8 mouse cellular contexts compared by ENCODE assay signal in genomic region chr6:31642451-31642942, GRCm38 (mm10).
DNase-seq lines count a peak whose midpoint lies in the region; ATAC-seq lines count a peak whose summit lies in the region.

No protein-coding gene starts in this region.

- peak; percentile 21 for DNase-seq in urinary bladder, postnatal 14 days (ENCODE audit: low spot score)
- DNase-seq in urinary bladder, adult 2 months (ENCODE audit: low spot score): no peak
- DNase-seq in embryonic facial prominence, embryonic 14.5 days (ENCODE audit: low spot score): peak; percentile 64
- DNase-seq in heart, postnatal 14 days: peak; percentile 76 to 78
- DNase-seq in kidney, postnatal 4 days: peak; percentile 77 to 88
- no peak for DNase-seq in cerebellum, adult 9-11 months

- no peak overlapping the region for H3K27ac ChIP-seq in embryonic facial prominence, embryonic 14.5 days (replicated peaks; ENCODE audit: low read depth, low read length)

- no peaks in the 10 kb centered on the region for H3K36me3 ChIP-seq in embryonic facial prominence, embryonic 14.5 days (ENCODE audit: control insufficient read depth, insufficient read depth, low read length)

- H3K4me2 ChIP-seq in embryonic facial prominence, embryonic 14.5 days (ENCODE audit: low read depth, low read length): peak overlapping the region; percentile 16; the same call in 1 of the 2 replicates

- H3K9me3 ChIP-seq in embryonic facial prominence, embryonic 14.5 days (ENCODE audit: control insufficient read depth, low read length): no peaks in the 10 kb centered on the region

- H3K9ac ChIP-seq in embryonic facial prominence, embryonic 14.5 days (ENCODE audit: low read depth, low read length): no peak overlapping the region

- ATAC-seq in embryonic facial prominence, embryonic 14.5 days (ENCODE audit: low read depth): peak; percentile 51; the same call in 1 of the 2 replicates
- peak; percentile 71 for ATAC-seq in megakaryocyte progenitor cell, adult 5-6 weeks (replicated peaks; ENCODE audit: poor library complexity)
- no peak for ATAC-seq in erythroid progenitor cell, adult 5-6 weeks (replicated peaks; ENCODE audit: low FRiP score, poor library complexity, severe bottlenecking)

- 18% methylated on average over 12 of the region's 13 CpGs for WGBS in embryonic facial prominence, embryonic 14.5 days

- H3K4me1 ChIP-seq in embryonic facial prominence, embryonic 14.5 days (ENCODE audit: control insufficient read depth, insufficient read depth, low read length): peaks cover 8% of the 10 kb centered on the region; the same call in 1 of the 2 replicates

- H3K4me3 ChIP-seq in embryonic facial prominence, embryonic 14.5 days (ENCODE audit: low read depth, low read length): no peak overlapping the region

- intact Hi-C loops in heart, postnatal 14 days (cut with DNase I): loop anchor here (10.0 kb wide), 1 partner anchor 428 kb away; no protein-coding TSS in a partner anchor

- H3K27me3 ChIP-seq in embryonic facial prominence, embryonic 14.5 days (replicated peaks; ENCODE audit: control insufficient read depth, insufficient read depth, low read length): 0 out of 2 replicates have a peak, but pooled peaks cover 2% of the 10 kb centered on the region

Comparison
In these comparisons a context has a peak if more than half of its experiments do, and no peak if none do; other contexts are left out.
1. DNase-seq: peak in urinary bladder, postnatal 14 days (single experiment), embryonic facial prominence, embryonic 14.5 days (single experiment), heart, postnatal 14 days (2 of 2) and kidney, postnatal 4 days (2 of 2); none in urinary bladder, adult 2 months (single experiment) and cerebellum, adult 9-11 months (single experiment).